Mouse (Mus musculus): ENCODE measurements around the gene Dph1. TPM values are rescaled to one million over a fixed set of nuclear protein-coding genes. Genes with fewer than 3 reads are reported as not detected.

The Dph1 gene
- total RNA-seq, 2 experiments from 2014 or later = 26.9 to 27.2 TPM

GRCm38 (mm10) chr11:75165441-75166192, 25.4 kb downstream of the Dph1 start:
- DNase-seq (ENCODE audit: low spot score in 2 of 2) = peak; percentile 82 to 83
- intact Hi-C loops (cut with DNase I) = loop anchor here (1.0 kb wide), 1 partner anchor 184 kb away; no protein-coding TSS in a partner anchor

GRCm38 (mm10) chr11:75164750-75165149, 26.3 kb downstream of the Dph1 start:
- DNase-seq (ENCODE audit: low spot score in 2 of 2) = no peak
- intact Hi-C loops (cut with DNase I) = loop anchor here (1.0 to 5.0 kb wide), 2 partner anchors 112 to 183 kb away; no protein-coding TSS in a partner anchor

GRCm38 (mm10) chr11:75164051-75164450, 27.0 kb downstream of the Dph1 start:
- DNase-seq (ENCODE audit: low spot score in 2 of 2) = no peak
- intact Hi-C loops (cut with DNase I) = loop anchor here (5.0 kb wide), 1 partner anchor 112 kb away; no protein-coding TSS in a partner anchor

GRCm38 (mm10) chr11:75163379-75163778, 27.7 kb downstream of the Dph1 start:
- DNase-seq (ENCODE audit: low spot score in 2 of 2) = no peak
- intact Hi-C loops (cut with DNase I) = loop anchor here (5.0 kb wide), 1 partner anchor 111 kb away; no protein-coding TSS in a partner anchor

GRCm38 (mm10) chr11:75162591-75163080, 28.4 kb downstream of the Dph1 start:
- intact Hi-C loops (cut with DNase I) = loop anchor here (5.0 kb wide), 1 partner anchor 110 kb away; no protein-coding TSS in a partner anchor

GRCm38 (mm10) chr11:75161417-75162008, 29.5 kb downstream of the Dph1 start:
- DNase-seq (ENCODE audit: low spot score in 2 of 2) = no peak
- intact Hi-C loops (cut with DNase I) = loop anchor here (5.0 kb wide), 1 partner anchor 109 kb away; no protein-coding TSS in a partner anchor

More at GRCm38 (mm10) chr11:75162591-75163080, 28.4 kb downstream of the Dph1 start:
- no peak for DNase-seq (ENCODE audit: low spot score in 2 of 2)

GRCm38 (mm10) chr11:75160954-75161353, 30.1 kb downstream of the Dph1 start:
- DNase-seq (ENCODE audit: low spot score in 2 of 2) = no peak
- intact Hi-C loops (cut with DNase I) = loop anchor here (5.0 kb wide), 1 partner anchor 109 kb away; no protein-coding TSS in a partner anchor

GRCm38 (mm10) chr11:75159564-75159963, 31.5 kb downstream of the Dph1 start:
- intact Hi-C loops (cut with DNase I) = no loop called here
- no peak for DNase-seq (ENCODE audit: low spot score in 2 of 2)

- no peak for DNase-seq (ENCODE audit: low spot score in 2 of 2)
- intact Hi-C loops (cut with DNase I) = no loop called here
Observed at GRCm38 (mm10) chr11:75158432-75158831, 32.6 kb downstream of the Dph1 start.

GRCm38 (mm10) chr11:75157901-75158300, 33.1 kb downstream of the Dph1 start:
- DNase-seq (ENCODE audit: low spot score in 2 of 2) = no peak
- intact Hi-C loops (cut with DNase I) = no loop called here

- DNase-seq (ENCODE audit: low spot score in 2 of 2) = no peak
- intact Hi-C loops (cut with DNase I) = no loop called here
Observed at GRCm38 (mm10) chr11:75157037-75157436, 34.0 kb downstream of the Dph1 start.

- intact Hi-C loops (cut with DNase I) = no loop called here
- no peak for DNase-seq (ENCODE audit: low spot score in 2 of 2)
Observed at GRCm38 (mm10) chr11:75156416-75156815, 34.6 kb downstream of the Dph1 start.

GRCm38 (mm10) chr11:75155985-75156384, 35.1 kb downstream of the Dph1 start:
- intact Hi-C loops (cut with DNase I) = no loop called here
- DNase-seq (ENCODE audit: low spot score in 2 of 2) = no peak

GRCm38 (mm10) chr11:75154053-75154585, 36.9 kb downstream of the Dph1 start:
- intact Hi-C loops (cut with DNase I) = no loop called here
- DNase-seq (ENCODE audit: low spot score in 2 of 2) = no peak

GRCm38 (mm10) chr11:75152603-75153557, 38.2 kb downstream of the Dph1 start:
- intact Hi-C loops (cut with DNase I) = no loop called here
- DNase-seq (ENCODE audit: low spot score in 2 of 2) = no peak

GRCm38 (mm10) chr11:75150346-75150745, 40.7 kb downstream of the Dph1 start:
- intact Hi-C loops (cut with DNase I) = no loop called here
- no peak for DNase-seq (ENCODE audit: low spot score in 2 of 2)

- DNase-seq (ENCODE audit: low spot score in 2 of 2) = no peak
- intact Hi-C loops (cut with DNase I) = no loop called here
Observed at GRCm38 (mm10) chr11:75148332-75149035, 42.6 kb downstream of the Dph1 start.

- no peak for DNase-seq (ENCODE audit: low spot score in 2 of 2)
- intact Hi-C loops (cut with DNase I) = no loop called here
Observed at GRCm38 (mm10) chr11:75147846-75148168, 43.2 kb downstream of the Dph1 start.

All from left cerebral cortex, postnatal 25 days (tissue).